Mouse (Mus musculus) midbrain, embryonic 12.5 days (tissue): ENCODE results near the gene B4galnt2. TPM values are rescaled to one million over a fixed set of nuclear protein-coding genes. Genes with fewer than 3 reads are reported as not detected.

Source experiments
- ATAC-seq: fragments of 200-750 bp; cut with Nextera tagmentation; 2 replicates; pipeline ENCODE4 v1.8.0; 2017; ENCODE audit warnings: low read depth, moderate TSS enrichment, moderate library complexity; ENCODE audit not compliant: low FRiP score
- H3K27ac ChIP-seq: fragments of 300-500 bp; sonication (generic); replicated peaks from 2 replicates; pipeline ENCODE4 v1.5.1; 2016; ENCODE audit warnings: mild to moderate bottlenecking
- H3K27me3 ChIP-seq: fragments of 300-500 bp; sonication (generic); 2 replicates; pipeline ENCODE4 v1.6.1; 2016; ENCODE audit warnings: mild to moderate bottlenecking
- H3K36me3 ChIP-seq: fragments of 300-500 bp; sonication (generic); 2 replicates; pipeline ENCODE4 v1.6.1; 2016
- H3K4me1 ChIP-seq: fragments of 300-500 bp; sonication (generic); 2 replicates; pipeline ENCODE4 v1.6.1; 2016
- H3K4me2 ChIP-seq: fragments of 300-500 bp; sonication (generic); replicated peaks from 2 replicates; pipeline ENCODE4 v1.6.1; 2016; ENCODE audit warnings: mild to moderate bottlenecking, moderate library complexity
- H3K4me3 ChIP-seq: fragments of 300-500 bp; sonication (generic); 2 replicates; pipeline ENCODE4 v1.5.1; 2016; ENCODE audit warnings: mild to moderate bottlenecking
- H3K9ac ChIP-seq: fragments of 300-500 bp; sonication (generic); replicated peaks from 2 replicates; pipeline ENCODE4 v1.6.1; 2016; ENCODE audit warnings: mild to moderate bottlenecking, moderate library complexity
- H3K9me3 ChIP-seq: fragments of 300-500 bp; sonication (generic); 2 replicates; pipeline ENCODE4 v1.6.1; 2016; ENCODE audit warnings: mild to moderate bottlenecking
- WGBS: fragments of 180-500 bp; shearing (Covaris S2); methylation state at CpG from one replicate; pipeline ENCODE4 v1.1.7; 2016; 5-methylcytosine and 5-hydroxymethylcytosine counted together
- polyA plus RNA-seq: library from polyadenylated mRNA; unstranded; fragments of >200 nt; fragmentation: Nextera tagmentation; extraction: Ambion mirVana; gene quantifications from 2 replicates; pipeline ENCODE4 v1.2.1, GENCODE M21; 2016

The B4galnt2 gene
- polyA plus RNA-seq, 1 experiment from 2014 or later = not detected

DNA sequence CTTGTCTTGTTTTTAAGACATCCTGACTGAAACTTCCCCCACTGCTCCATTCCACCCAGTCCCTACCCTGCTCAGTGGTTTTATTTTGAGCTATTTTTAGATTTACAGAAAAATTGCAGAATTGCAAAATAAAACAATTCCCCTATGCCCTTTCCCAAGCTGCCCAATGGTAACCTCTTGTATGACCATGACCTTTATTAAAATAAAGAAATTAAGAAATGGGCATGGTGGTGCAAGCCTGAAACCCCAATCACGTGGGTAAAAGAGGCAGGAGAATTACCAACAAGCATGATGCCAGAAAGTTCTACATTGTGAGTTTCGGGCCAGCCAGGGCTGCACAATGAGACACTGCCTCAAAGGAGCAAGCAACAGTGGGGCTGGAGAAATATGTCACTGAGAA lies 63.8 kb downstream of the B4galnt2 start:
- WGBS = 77% methylated on average over 2 of the region's 2 CpGs
- Histone ChIP-seq H3K27me3 (no peaks in the 10 kb centered on the region), H3K4me1 (no peaks in the 10 kb centered on the region), H3K4me2 (no peak overlapping the region), H3K9me3 (no peaks in the 10 kb centered on the region), H3K36me3 (no peaks in the 10 kb centered on the region), H3K4me3 (no peak overlapping the region), H3K9ac (no peak overlapping the region), H3K27ac (no peak overlapping the region)
- no peak for ATAC-seq

DNA sequence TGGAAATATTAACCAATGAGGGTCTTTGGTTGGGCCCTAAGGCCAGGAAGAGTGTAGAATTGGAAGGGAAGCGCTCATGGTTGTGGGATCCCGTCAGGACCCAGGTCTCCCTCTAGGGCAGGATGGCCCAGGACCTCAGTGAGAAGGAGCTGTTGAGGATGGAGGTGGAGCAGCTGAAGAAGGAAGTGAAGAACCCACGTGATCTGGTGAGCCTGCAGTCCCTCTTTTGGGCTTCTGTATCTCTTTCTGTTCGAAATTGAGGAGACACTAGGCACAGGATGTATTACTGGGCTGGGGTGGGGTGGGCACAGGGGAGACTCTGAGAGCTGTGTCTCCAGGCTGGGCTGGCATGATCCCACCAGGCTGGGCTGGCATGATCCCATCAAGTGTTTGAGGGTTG lies 69.8 kb downstream of the B4galnt2 start:
- Histone ChIP-seq H3K27me3 (peaks cover 36% of the 10 kb centered on the region), H3K4me2 (no peak overlapping the region), H3K36me3 (no peaks in the 10 kb centered on the region), H3K27ac (no peak overlapping the region), H3K9me3 (no peaks in the 10 kb centered on the region), H3K4me1 (peaks cover 3% of the 10 kb centered on the region; the same call in 1 of the 2 replicates), H3K9ac (no peak overlapping the region), H3K4me3 (no peak overlapping the region)
- 71% methylated on average over 4 of the region's 4 CpGs for WGBS
- ATAC-seq = no peak

DNA sequence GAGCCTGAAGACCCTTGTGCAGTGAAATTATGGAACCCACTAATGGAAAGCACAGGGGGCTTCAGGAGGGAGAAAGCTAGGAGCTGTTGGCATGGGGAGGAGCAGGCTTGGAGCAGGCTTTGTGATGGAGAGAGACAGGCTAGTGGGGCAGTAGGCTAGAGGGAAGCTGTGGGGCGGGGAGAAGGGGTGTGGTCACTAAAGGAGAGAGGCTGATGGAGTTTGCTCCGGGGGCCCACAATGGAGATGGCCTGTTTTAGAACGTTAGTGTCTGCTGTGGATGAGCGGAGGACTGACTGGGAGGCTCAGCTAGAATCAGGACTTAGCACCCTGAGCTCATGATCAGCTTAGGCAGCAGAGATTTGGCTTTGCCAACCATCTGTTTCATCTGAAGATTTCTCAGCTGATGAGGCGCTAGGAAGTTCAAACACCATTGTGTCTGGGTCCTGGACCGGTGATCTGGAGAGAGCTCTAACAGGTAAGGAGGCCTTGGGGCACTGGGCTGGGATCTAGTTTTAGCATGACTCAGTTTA lies 71.2 kb downstream of the B4galnt2 start:
- no peak overlapping the region for H3K9ac ChIP-seq
- H3K4me1 ChIP-seq = peaks cover 3% of the 10 kb centered on the region; the same call in 1 of the 2 replicates
- ATAC-seq = no peak
- no peak overlapping the region for H3K4me2 ChIP-seq
- no peaks in the 10 kb centered on the region for H3K36me3 ChIP-seq
- WGBS = 68% methylated on average over 6 of the region's 6 CpGs
- no peak overlapping the region for H3K27ac ChIP-seq
- H3K9me3 ChIP-seq = no peaks in the 10 kb centered on the region
- no peak overlapping the region for H3K4me3 ChIP-seq
- H3K27me3 ChIP-seq = peaks cover 36% of the 10 kb centered on the region

DNA sequence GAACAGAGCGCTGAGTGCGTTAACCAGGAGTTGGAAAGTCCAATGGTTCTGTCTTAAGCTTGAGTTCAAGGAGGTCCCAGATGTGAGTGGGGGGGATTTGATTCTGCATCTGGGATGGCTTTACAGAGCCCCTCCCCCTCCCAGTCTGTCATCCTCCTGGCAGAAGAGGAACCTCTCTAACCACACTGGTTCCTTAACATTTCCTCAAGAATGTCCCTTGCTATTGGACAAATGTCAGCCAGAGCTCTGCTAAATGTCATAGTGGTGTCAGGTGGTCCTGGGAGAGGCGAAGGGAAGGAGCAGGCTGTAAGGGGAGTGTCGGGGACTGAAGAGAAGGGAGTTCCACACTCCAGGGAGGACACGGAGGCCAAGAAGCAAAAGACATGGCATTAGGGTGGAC lies 71.7 kb downstream of the B4galnt2 start:
- Histone ChIP-seq H3K9me3 (no peaks in the 10 kb centered on the region), H3K27me3 (peaks cover 36% of the 10 kb centered on the region), H3K27ac (no peak overlapping the region), H3K4me2 (no peak overlapping the region), H3K9ac (no peak overlapping the region), H3K4me1 (peaks cover 3% of the 10 kb centered on the region; the same call in 1 of the 2 replicates), H3K4me3 (no peak overlapping the region), H3K36me3 (no peaks in the 10 kb centered on the region)
- 79% methylated on average over 5 of the region's 5 CpGs for WGBS
- no peak for ATAC-seq

DNA sequence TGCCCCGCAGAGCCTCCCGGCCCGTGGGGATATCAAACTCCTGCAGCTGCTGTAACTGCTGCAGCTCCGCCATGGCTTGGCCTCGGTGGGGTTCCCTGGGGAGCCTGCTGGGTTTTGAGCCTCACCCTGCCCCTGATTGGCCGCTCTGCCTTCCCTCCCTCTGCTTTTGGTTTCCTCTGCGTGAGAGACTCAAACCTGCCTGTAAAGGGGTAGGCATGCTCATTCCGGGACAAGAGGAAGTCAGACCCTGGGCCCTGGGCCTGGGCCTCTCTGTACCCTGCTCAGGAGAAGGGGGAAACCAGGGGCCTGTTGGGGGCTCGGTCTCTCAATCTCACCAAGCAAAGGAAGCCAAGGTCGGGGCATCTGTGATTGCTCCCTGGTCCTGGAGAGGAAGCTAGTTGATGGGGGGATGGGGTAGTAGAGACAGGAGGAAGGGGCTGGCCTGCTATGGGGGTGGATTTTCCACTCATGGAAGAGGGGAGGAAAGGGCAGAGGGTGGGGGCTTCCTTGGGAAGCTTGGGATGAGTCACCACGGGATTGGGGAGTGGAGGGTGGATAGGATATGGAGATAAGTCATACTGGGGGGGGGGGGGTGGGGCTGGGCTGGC lies 72.5 kb downstream of the B4galnt2 start, which contains the start of gene Abi3:
Gene Abi3, minus strand, starts transcription at position 403 of the 608 bp plus-strand sequence.
- no peak within 1 kb of the TSS for H3K9ac ChIP-seq
- no peak within 1 kb of the TSS for H3K4me3 ChIP-seq
- H3K4me1 ChIP-seq = peaks cover 3% of the 10 kb centered on the region
- ATAC-seq = no peak
- no peak within 1 kb of the TSS for H3K27ac ChIP-seq
- no peak within 1 kb of the TSS for H3K4me2 ChIP-seq
- H3K36me3 ChIP-seq = no peaks in the 10 kb centered on the region
- peaks cover 40% of the 10 kb centered on the region for H3K27me3 ChIP-seq
- WGBS = 11% methylated on average over 11 of the region's 11 CpGs
- H3K9me3 ChIP-seq = no peaks in the 10 kb centered on the region

GRCm38 (mm10) chr11:95841498-95841830 lies 73.2 kb downstream of the B4galnt2 start:
- ATAC-seq = no peak
- Histone ChIP-seq H3K4me1 (peaks cover 3% of the 10 kb centered on the region), H3K9ac (no peak overlapping the region), H3K27ac (no peak overlapping the region), H3K4me2 (no peak overlapping the region), H3K36me3 (no peaks in the 10 kb centered on the region), H3K4me3 (no peak overlapping the region), H3K9me3 (no peaks in the 10 kb centered on the region), H3K27me3 (peaks cover 47% of the 10 kb centered on the region)
- WGBS = 62% methylated on average over 10 of the region's 10 CpGs

GRCm38 (mm10) chr11:95840694-95841497 lies 73.8 kb downstream of the B4galnt2 start:
- Histone ChIP-seq H3K9ac (no peak overlapping the region), H3K36me3 (no peaks in the 10 kb centered on the region), H3K27ac (no peak overlapping the region), H3K4me2 (no peak overlapping the region), H3K27me3 (peaks cover 52% of the 10 kb centered on the region), H3K4me3 (no peak overlapping the region), H3K9me3 (no peaks in the 10 kb centered on the region), H3K4me1 (peaks cover 3% of the 10 kb centered on the region)
- WGBS = 72% methylated on average over 5 of the region's 5 CpGs
- no peak for ATAC-seq

GRCm38 (mm10) chr11:95838999-95839868 lies 75.5 kb downstream of the B4galnt2 start:
- H3K4me2 ChIP-seq = no peak overlapping the region
- no peak overlapping the region for H3K27ac ChIP-seq
- H3K36me3 ChIP-seq = no peaks in the 10 kb centered on the region
- 72% methylated on average over 8 of the region's 8 CpGs for WGBS
- H3K4me3 ChIP-seq = no peak overlapping the region
- no peak overlapping the region for H3K9ac ChIP-seq
- no peak for ATAC-seq
- H3K4me1 ChIP-seq = peaks cover 9% of the 10 kb centered on the region
- no peaks in the 10 kb centered on the region for H3K9me3 ChIP-seq
- H3K27me3 ChIP-seq = peaks cover 62% of the 10 kb centered on the region

GRCm38 (mm10) chr11:95838598-95838997 lies 76.1 kb downstream of the B4galnt2 start:
- Histone ChIP-seq H3K4me1 (peaks cover 14% of the 10 kb centered on the region), H3K27me3 (peaks cover 68% of the 10 kb centered on the region), H3K9me3 (no peaks in the 10 kb centered on the region), H3K4me3 (no peak overlapping the region), H3K9ac (no peak overlapping the region), H3K27ac (no peak overlapping the region), H3K36me3 (no peaks in the 10 kb centered on the region), H3K4me2 (no peak overlapping the region)
- 77% methylated on average over 4 of the region's 4 CpGs for WGBS
- no peak for ATAC-seq

DNA sequence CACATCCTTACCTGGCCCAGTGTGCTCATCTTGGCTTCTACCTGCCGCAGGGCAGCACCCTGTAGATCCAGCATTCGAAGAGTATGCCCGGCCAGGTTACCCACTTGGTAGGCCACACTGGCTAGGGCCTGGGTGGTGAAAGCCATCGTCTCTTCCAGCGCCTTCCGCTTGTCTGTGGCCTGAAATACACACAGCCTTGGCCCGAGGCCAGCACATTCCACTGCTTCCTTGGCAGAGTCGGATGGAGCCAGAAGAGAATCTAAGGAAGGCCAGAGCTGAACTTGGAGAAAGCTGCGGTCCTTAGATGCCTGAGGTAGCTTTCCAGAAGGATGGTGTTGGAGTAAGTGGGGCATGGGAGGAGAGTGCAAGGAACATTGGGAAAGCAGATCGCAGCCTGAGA lies 77.6 kb downstream of the B4galnt2 start, which contains the start of gene Gngt2:
Gene Gngt2, plus strand, starts transcription at position 158 of the 400 bp plus-strand sequence.
- Histone ChIP-seq H3K4me2 (no peak within 1 kb of the TSS), H3K9ac (no peak within 1 kb of the TSS), H3K36me3 (no peaks in the 10 kb centered on the region), H3K27me3 (peaks cover 70% of the 10 kb centered on the region), H3K27ac (no peak within 1 kb of the TSS), H3K4me3 (no peak within 1 kb of the TSS), H3K4me1 (peaks cover 15% of the 10 kb centered on the region), H3K9me3 (no peaks in the 10 kb centered on the region)
- no peak for ATAC-seq
- WGBS = 83% methylated on average over 10 of the region's 10 CpGs

GRCm38 (mm10) chr11:95836433-95836832 lies 78.3 kb downstream of the B4galnt2 start:
- H3K36me3 ChIP-seq = no peaks in the 10 kb centered on the region
- no peak overlapping the region for H3K4me3 ChIP-seq
- no peak overlapping the region for H3K27ac ChIP-seq
- H3K9me3 ChIP-seq = no peaks in the 10 kb centered on the region
- WGBS = 84% methylated on average over 6 of the region's 6 CpGs
- no peak overlapping the region for H3K9ac ChIP-seq
- peaks cover 70% of the 10 kb centered on the region for H3K27me3 ChIP-seq
- H3K4me1 ChIP-seq = peaks cover 13% of the 10 kb centered on the region
- H3K4me2 ChIP-seq = no peak overlapping the region
- no peak for ATAC-seq
